Mouse (Mus musculus): ENCODE data around the gene Cyb561d1. TPM values are rescaled to one million over a fixed set of nuclear protein-coding genes. Genes with fewer than 3 reads are reported as not detected.

Cyb561d1 gene
- 12.4 TPM for polyA plus RNA-seq (2014; fragmentation: Illumina TruSeq; extraction: RNeasy Lipid Tissue Mini Kit (QIAGEN cat#74804); ENCODE audit: low read depth, low replicate concordance)

DNA sequence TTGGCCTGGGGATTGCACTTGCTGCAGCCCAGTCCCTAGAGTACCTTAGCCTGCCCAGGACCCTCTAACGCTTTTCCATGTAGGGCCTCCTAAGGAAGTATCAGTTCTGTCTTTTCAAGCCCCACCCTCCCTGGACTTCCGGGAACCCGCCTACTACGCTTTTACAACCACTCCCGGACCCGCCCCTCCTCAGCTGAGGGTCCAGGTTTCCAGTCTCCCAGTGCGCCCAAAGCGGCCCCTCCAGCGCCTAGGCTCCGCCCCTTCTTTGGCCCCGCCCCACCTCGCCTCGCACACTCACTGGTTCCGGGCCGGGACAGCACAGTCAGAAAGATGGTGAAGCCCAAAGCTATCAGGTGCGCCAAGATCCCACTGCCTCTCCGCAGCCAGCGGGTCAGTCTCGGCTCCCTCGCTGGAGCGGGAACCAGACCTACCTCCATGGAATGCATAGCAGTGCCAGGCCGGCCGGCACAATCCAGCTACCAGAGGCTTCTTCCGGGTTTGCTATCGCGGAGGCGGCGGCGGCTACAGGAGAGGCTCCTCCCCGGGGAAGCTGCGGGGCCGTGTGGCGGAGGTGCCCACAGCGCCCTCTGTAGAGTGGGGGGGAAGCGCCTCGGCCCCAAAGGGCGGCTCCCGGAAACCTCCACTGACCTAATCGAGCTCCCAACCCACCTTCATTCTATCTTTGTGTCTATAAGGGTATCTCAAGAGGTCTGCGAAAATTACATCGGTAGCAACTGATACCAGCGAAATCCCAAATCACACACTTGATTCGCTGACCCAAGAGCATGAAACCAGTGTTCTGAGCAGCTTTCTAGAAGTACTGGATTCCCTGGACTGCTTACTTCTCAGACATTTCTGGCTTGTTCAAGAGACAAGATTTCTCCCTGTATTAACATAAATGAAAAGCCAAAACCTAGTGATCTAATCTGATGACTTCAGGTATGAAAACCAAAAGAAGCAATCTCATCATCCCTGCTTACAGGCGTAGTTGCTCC is at the start of gene Cyb561d1:
Cyb561d1 (minus strand) TSS at position 884 of the 995 bp plus-strand sequence.

GRCm38 (mm10) chr3:108226558-108227350 is 25.7 kb upstream of the Cyb561d1 start, which contains the start of gene Sypl2:
Gene Sypl2 (minus strand): TSS chr3:108226648.

GRCm38 (mm10) chr3:108210771-108211139 is 9.7 kb upstream of the Cyb561d1 start, which contains the start of gene Atxn7l2:
Gene Atxn7l2 (minus strand): TSS chr3:108210934.

GRCm38 (mm10) chr3:108186098-108187047 is 14.6 kb downstream of the Cyb561d1 start, which contains the start of gene Amigo1:
Gene Amigo1 (plus strand): TSS chr3:108186335.

DNA sequence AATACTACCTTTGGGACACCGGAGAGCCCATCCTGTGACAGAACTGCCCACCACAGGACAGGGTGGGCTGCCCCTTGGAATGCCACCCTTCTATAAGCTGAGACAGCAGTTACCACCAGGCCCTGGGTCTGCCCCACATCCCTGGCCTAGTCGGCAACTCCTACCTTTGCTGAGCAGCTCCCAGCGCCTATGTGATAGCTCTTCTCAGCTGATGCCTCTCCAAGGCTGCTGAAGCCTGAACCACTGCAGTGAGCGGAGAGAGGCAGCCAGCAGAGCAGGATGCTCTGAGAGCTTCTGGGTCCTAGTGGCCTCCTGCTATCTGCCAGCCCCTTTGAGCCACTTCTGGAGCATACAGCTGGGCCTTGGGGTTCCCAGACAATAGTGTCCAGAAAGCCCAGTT is 46.4 kb downstream of the Cyb561d1 start, which contains the start of gene Gpr61:
Gpr61 (minus strand) TSS at position 227 of the 400 bp plus-strand sequence.

Other genes starting within 250 kb of the Cyb561d1 start
- gene Gstm3, start 231.9 kb downstream of the Cyb561d1 start, polyA plus RNA-seq (2014; fragmentation: Illumina TruSeq; extraction: RNeasy Lipid Tissue Mini Kit (QIAGEN cat#74804); ENCODE audit: low read depth, low replicate concordance) = 11.6 TPM
- gene Gstm2, start 214.8 kb downstream of the Cyb561d1 start, polyA plus RNA-seq (2014; fragmentation: Illumina TruSeq; extraction: RNeasy Lipid Tissue Mini Kit (QIAGEN cat#74804); ENCODE audit: low read depth, low replicate concordance) = 67.8 TPM
- 29.8 TPM for gene Gstm1, start 183.2 kb downstream of the Cyb561d1 start, polyA plus RNA-seq (2014; fragmentation: Illumina TruSeq; extraction: RNeasy Lipid Tissue Mini Kit (QIAGEN cat#74804); ENCODE audit: low read depth, low replicate concordance)
- 2.9 TPM for gene Gstm4, start 156.3 kb downstream of the Cyb561d1 start, polyA plus RNA-seq (2014; fragmentation: Illumina TruSeq; extraction: RNeasy Lipid Tissue Mini Kit (QIAGEN cat#74804); ENCODE audit: low read depth, low replicate concordance)
- gene Ampd2, start 114.6 kb downstream of the Cyb561d1 start, polyA plus RNA-seq (2014; fragmentation: Illumina TruSeq; extraction: RNeasy Lipid Tissue Mini Kit (QIAGEN cat#74804); ENCODE audit: low read depth, low replicate concordance) = 7.4 TPM
- gene Gnat2, start 108.4 kb downstream of the Cyb561d1 start, polyA plus RNA-seq (2014; fragmentation: Illumina TruSeq; extraction: RNeasy Lipid Tissue Mini Kit (QIAGEN cat#74804); ENCODE audit: low read depth, low replicate concordance) = 0.88 TPM
- gene Gnai3, start 55.1 kb downstream of the Cyb561d1 start, polyA plus RNA-seq (2014; fragmentation: Illumina TruSeq; extraction: RNeasy Lipid Tissue Mini Kit (QIAGEN cat#74804); ENCODE audit: low read depth, low replicate concordance) = 306 TPM
- gene Gpr61, start 46.3 kb downstream of the Cyb561d1 start, polyA plus RNA-seq (2014; fragmentation: Illumina TruSeq; extraction: RNeasy Lipid Tissue Mini Kit (QIAGEN cat#74804); ENCODE audit: low read depth, low replicate concordance) = 0.16 TPM
- 7.9 TPM for gene Amigo1, start 14.9 kb downstream of the Cyb561d1 start, polyA plus RNA-seq (2014; fragmentation: Illumina TruSeq; extraction: RNeasy Lipid Tissue Mini Kit (QIAGEN cat#74804); ENCODE audit: low read depth, low replicate concordance)
- gene Atxn7l2, start 9.7 kb upstream of the Cyb561d1 start, polyA plus RNA-seq (2014; fragmentation: Illumina TruSeq; extraction: RNeasy Lipid Tissue Mini Kit (QIAGEN cat#74804); ENCODE audit: low read depth, low replicate concordance) = 0.91 TPM
- gene Sypl2, start 25.4 kb upstream of the Cyb561d1 start, polyA plus RNA-seq (2014; fragmentation: Illumina TruSeq; extraction: RNeasy Lipid Tissue Mini Kit (QIAGEN cat#74804); ENCODE audit: low read depth, low replicate concordance) = 0.19 TPM
- 94.0 TPM for gene Psma5, start 55.7 kb upstream of the Cyb561d1 start, polyA plus RNA-seq (2014; fragmentation: Illumina TruSeq; extraction: RNeasy Lipid Tissue Mini Kit (QIAGEN cat#74804); ENCODE audit: low read depth, low replicate concordance)
- 149 TPM for gene Sort1, start 82.9 kb upstream of the Cyb561d1 start, polyA plus RNA-seq (2014; fragmentation: Illumina TruSeq; extraction: RNeasy Lipid Tissue Mini Kit (QIAGEN cat#74804); ENCODE audit: low read depth, low replicate concordance)
- not detected for gene Mybphl, start 163.7 kb upstream of the Cyb561d1 start, polyA plus RNA-seq (2014; fragmentation: Illumina TruSeq; extraction: RNeasy Lipid Tissue Mini Kit (QIAGEN cat#74804); ENCODE audit: low read depth, low replicate concordance)
- 0.91 TPM for gene Psrc1, start 182.6 kb upstream of the Cyb561d1 start, polyA plus RNA-seq (2014; fragmentation: Illumina TruSeq; extraction: RNeasy Lipid Tissue Mini Kit (QIAGEN cat#74804); ENCODE audit: low read depth, low replicate concordance)
- 0.32 TPM for gene Celsr2, start 214.3 kb upstream of the Cyb561d1 start, polyA plus RNA-seq (2014; fragmentation: Illumina TruSeq; extraction: RNeasy Lipid Tissue Mini Kit (QIAGEN cat#74804); ENCODE audit: low read depth, low replicate concordance)
- 14.4 TPM for gene Sars, start 244.0 kb upstream of the Cyb561d1 start, polyA plus RNA-seq (2014; fragmentation: Illumina TruSeq; extraction: RNeasy Lipid Tissue Mini Kit (QIAGEN cat#74804); ENCODE audit: low read depth, low replicate concordance)

All from sigmoid colon, adult 10 weeks (tissue).